Mouse (Mus musculus) ovary, postnatal 14 days (tissue): Measurements from ENCODE around the gene Hadha.
A peak's percentile ranks its signal among the peaks of the same experiment; 100 is the strongest.

Source experiments
- DNase-seq: peaks from one replicate; pipeline ENCODE4 v3.0.0; 2022; ENCODE audit warnings: low spot score

The Hadha gene

DNA sequence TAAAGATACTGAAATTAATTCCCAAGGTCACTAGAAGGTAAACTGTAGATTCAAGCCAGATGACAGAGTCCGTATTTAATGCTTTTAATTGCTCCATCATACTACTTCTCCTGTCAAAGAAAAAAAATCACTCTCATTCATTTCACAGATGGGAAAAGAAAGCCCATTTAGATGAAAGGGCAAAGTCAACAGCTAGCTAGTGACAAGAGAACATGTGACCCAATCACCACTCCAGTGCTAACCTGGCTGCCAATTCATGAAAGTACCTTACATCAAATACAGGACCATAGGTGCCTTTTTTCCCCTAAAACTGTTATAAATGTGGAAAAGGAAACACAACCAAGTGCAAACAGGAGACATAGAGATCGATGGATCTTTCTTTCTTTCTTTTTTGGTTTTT is 1.7 kb downstream of the Hadha start:
- no peak for DNase-seq

DNA sequence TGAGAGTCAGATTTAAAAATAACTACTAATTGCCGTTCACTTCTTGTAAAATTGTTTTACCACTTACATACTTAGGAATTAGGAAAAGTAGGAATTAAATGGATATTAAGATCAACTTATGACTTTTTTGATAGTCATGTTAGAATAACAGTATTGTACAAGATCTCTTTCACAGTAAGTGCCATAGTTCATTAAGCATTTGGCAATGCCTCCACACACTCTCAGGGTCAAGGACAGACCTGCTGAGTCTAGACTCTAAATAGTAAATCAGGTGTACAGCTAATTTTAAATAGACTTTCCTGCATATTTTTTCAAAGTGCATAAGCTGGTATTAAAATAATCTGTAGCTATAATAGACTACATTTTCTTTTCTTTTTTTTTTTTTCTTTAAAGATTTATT is 2.5 kb downstream of the Hadha start:
- no peak for DNase-seq

DNA sequence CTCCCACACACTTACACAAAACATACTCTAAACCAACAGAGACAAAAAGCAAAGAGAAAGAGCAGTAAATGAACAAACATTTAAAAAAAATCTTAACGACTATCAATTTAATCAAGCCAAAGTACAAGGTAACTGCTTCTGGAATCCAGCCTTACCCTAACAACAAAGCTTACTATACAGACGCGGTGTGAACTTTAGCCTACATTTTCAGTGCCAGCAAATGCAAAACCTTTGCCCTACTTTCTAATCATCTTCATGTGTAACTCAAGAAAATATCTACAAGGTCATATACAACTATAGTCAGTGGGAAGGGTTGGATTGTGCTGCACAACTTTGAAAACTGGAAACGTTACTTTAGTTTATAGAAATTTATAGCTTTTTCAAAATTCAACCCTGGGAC is 3.0 kb downstream of the Hadha start:
- no peak for DNase-seq

DNA sequence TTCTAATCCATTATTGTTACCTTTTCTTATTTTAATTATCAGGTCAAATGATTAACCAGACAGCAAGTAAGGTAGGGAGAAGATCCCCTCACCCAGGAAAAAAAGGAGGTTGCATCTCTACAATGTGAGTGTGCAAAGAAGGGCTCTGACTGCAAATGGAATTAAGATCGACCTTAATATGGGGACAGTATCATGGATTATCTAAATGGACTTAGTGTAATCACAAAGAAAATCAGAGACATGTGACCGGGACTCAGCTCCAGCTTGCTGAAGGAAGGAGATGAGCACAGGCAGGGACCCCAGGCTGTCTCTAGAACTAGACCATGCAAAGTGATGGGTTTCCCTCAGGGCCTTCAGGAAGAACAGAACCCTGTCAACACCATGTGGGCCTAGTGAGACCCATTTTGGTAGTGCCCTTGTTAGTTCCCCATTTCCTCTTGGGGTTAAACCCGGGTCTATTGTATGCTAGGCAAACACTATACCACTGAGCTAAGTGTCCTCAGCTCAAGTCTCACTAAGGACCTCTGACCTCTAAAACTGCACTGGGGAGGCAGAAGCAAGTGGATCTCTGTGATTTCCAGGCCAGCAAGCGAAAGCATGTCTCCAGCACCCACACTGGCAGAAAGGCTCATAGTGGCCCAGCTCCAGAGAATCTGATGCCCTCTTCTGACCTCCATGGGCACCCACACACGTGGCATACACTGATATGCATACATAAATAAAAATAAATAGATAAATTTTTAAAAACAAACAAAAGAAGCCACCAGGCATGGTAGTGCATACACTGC is 6.6 kb downstream of the Hadha start:
- DNase-seq: no peak

DNA sequence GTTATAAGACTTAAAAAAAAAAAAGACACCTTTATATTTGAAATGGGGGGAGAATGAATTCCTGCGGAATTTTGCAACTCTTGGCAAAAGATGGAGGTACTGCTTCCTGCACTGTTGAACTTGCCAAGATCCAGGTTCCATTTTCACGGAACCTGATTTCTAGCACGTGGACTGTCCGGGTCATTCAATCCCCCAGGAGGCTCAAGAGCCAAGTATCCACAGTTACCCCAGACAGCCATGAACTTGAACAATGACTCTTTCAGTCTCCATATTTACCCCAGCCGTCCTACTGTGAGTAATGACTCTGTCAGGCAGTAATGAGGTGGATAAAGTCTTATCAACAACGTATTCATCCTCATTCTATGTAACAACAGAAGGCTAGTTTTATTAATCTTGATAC is 8.4 kb downstream of the Hadha start:
- DNase-seq: no peak

DNA sequence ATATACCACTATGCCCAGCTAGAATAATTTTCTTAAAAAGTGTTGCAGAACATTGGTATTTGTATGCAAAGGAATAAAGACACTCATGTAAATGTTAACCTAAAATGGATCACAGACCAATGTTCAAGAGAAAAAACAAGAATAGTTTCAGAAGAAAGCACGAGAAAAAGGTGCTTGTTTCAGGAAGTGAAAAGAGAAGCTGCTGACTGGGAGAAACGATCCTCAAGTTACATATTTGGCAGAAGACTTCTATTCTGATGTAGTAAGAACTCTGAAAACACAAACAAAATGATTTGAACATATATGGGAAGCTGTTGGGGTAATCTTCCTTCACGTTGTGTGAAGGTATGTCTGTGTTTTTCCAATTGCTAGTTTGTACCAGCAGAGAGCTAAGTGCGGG is 16.8 kb downstream of the Hadha start:
- DNase-seq: no peak

DNA sequence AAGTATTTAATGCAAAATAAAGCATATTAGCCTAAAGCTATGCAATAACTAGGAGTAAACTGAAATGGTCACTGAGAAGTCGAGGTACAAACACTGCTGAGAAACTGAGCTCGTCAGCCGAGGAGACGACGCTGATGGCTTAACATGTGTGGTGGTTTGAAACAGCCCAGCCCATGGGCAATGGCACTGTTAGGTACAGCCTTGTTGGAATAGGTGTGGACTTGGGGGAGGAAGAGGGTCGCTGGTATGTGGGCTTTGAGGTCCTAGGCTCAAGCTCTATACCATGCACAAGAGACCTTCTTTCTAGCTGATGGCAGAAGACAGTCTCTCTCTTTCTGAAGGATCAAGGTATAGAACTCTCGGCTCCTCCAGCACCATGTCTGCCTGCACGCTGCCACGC is 17.7 kb downstream of the Hadha start:
- DNase-seq: no peak

DNA sequence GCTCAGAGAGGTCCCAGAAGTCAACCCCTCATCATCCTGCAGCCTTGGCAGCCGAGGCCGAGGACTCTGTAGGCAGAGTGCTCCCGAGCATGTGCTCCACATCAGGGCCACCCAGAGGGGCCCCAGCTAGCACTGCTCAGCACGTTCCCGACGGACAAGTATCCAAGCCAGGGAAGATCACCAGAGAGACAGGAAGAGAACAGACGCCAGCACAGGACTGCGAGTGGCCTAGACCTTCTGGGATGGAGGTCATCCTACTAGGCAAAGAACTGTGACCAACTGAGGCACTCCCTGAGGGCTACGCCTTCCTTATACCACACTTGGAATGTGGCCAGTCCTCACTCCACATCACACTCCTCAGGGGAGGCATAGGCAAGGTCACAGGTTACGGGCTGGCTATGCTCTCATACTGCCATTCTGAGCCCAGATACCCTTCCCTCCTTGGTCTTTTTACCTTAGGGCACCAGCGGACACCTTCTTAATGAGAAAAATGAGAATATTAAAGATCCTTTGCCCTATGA is 19.2 kb downstream of the Hadha start:
- DNase-seq: no peak

DNA sequence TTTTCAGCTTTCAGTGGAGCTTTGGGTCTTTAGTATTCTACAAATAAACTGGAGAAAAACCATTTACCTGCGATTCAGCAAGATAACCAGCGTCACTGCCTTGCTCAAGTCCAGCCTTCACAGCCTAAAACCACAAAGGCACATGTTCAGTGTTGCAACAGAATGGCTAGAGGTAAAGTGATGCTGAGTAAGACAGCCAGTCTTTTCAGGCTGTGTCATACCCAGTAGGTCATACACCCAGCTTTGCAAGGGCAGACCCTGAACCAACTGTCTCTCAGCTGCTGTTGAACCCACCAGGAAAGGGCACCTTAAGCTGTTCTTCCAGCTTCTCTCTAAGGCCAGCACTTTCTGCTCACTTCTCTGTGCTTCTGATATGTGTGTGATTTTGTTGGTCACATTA is 22.8 kb downstream of the Hadha start:
- no peak for DNase-seq

DNA sequence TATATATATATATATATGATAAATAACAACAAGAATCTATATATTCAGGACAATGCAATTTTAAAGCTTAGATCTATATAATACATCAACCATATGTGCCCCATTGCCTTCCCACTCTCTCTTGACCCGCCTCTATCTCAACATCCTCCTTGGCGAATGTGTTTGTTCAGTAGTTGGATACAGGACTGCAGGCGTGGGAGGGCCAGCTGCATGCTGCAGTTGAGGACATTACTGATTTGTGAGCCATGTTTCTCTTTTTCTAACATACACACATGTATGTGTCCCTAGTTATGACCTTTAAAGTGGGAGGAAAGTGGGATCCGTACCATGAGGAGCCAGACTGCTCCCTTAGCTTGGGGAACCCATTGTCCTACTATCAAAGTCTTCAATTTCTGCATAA is 23.7 kb downstream of the Hadha start:
- no peak for DNase-seq

DNA sequence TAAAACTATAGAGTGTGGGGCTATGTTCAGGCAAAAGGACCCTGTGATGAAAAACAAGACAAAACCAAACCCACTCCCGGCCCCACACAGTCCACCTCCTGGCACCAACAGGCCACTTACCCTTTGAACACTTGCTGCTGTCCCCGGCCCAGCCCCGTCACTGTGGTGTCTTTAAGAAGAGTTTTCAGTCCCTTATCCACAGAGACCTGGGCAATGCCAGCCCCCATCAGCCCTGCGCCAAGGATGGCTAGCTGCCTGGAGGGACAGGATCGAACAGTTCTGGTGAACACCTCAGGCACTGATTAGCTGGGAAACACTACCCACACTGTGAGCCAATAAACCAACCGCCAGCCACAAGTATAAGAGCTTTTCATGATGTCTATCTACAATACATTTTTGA is 26.3 kb downstream of the Hadha start:
- DNase-seq: no peak

DNA sequence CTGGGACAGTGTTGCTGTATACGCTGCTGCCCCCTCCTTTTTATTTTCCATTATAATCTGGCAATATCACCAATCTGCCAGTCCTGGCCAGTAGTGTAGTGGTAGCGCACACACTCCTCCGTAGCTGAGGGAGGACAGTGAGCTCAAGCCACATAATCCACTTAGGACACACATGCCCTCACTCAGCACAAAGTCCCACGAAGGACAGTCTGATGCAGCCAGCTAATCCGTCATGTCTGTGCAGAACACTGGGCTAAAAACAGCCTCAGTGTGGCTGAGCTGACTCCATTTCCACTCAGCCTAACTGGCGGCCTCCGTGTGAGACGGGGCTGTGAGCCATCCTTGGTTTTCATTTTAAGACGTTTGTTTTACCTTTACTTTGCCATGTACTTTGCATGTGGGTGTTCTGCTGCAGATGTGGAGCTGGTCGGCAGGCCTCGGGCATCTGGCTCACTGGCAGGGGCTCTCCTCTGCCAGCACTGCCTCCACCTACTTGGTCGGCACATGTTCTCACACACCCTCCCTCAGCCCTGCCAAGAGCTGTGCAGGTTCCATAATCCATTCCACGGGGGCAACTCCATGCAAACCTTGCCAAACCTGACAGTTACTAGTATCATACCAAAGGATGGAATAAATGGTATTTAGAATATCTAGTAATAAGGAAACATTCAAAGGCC is 26.9 kb downstream of the Hadha start:
- DNase-seq: no peak

DNA sequence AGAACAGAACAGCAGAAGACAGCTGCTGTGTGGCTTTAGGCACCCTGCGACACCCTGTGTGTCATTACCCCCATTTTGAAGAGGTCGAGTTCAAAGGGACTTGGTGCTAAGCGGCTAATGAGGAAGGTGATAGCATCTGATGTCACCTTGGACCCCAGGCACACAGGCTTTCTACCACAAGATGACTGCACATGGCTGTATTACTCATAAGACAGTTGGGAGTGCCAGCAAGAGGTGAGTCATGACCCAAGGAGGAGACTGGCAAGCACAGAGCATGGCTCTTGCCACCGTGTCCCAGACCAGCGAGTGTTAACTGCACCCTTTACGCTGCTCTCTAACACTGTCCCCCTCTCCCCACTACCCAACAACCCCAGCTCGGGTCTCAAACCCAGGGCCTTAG is 28.2 kb downstream of the Hadha start:
- no peak for DNase-seq

DNA sequence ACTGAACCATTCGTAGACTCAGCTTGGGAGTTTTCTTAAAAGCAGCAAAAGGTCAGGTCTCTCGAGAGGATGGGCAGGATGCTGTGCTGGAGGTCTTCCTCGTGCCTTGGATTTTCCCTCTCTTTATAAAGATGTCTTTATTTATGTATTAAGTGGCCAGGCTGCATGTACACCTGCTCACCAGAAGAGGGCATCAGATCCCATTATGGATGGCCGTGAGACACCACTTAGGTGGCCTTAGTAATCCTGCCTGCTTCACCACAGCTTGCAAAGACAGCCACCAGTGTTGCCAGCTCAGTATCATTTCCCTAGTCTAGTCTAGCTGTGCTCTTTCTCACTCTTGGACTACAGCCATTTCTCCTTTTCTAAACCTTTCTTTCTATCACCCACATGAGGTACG is 29.4 kb downstream of the Hadha start:
- DNase-seq: no peak

DNA sequence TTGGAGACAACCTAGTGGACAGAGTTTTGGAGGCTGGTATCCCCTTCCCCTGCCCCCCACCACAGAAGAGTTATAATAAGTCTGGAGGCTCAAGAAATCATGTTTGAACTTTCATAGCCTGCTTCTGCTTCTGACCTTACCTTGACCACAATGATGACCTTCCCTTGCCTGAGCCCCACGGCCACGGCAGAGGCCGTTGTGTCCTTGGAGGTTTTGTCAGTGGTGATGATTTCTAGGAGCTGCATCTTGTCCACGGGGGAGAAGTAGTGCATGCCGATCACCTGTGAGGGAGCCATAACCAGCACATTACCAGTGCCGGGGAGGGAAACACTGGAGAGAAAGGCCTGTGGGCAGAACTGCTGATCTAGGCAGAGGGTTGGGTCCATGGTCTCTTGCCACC is 32.5 kb downstream of the Hadha start:
- no peak for DNase-seq

DNA sequence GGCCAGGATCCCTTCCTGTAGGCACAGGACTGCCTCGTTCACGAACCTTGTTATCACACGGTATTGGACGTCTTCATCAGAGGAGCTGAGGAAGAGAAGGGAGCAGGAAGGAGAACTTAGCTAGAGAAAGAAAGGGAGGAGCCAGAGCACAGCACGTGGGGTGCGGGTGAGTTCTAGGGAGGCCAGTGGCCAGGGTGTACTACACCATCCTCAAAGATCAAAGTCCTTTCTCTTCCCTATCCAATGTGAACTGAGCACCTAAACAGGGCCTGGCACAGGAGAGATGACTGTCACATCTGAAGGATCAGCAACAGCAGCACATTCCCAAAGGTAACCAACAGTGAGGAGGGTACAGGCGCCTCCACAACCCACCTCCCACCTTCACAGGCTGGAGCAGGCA is 34.9 kb downstream of the Hadha start:
- no peak for DNase-seq

DNA sequence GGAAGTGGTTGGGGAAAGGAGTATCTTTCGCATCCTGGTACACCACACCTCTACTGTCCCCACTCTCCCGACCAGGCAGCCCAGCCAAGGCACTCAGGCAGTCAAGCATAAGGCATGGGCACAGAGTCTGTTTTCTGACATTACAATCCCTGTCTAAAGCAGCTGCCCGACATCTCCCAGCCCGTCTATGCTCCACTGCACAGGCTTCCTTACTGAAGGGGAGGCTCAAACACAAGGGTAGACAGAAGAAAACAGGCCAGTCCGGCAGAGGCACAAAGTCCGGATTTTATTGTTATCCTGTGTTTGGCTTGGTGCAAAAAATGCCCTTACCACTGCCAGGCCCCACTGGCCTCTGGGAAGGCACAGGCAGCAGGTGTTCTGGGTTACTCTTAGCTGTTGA is 35.8 kb downstream of the Hadha start:
- no peak for DNase-seq

DNA sequence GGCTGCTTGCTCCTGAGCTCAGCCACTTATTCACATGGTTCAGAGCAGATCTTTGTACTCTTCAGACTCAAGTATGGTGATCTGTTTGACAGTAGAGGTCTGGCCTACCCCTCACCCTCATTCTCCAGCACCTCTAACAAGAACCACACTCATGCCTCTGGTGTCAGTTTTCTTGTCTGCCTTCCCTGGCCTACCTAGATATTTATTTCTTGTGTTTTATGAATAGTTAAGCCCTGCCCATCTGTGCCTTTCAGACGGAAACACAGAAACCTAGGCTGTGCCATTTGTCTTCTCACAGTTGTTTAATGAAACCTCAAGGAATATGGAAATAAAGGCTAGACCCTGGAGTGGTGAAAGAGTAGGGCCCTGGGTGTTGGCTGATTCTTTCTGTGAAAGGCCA is 36.9 kb downstream of the Hadha start:
- no peak for DNase-seq

DNA sequence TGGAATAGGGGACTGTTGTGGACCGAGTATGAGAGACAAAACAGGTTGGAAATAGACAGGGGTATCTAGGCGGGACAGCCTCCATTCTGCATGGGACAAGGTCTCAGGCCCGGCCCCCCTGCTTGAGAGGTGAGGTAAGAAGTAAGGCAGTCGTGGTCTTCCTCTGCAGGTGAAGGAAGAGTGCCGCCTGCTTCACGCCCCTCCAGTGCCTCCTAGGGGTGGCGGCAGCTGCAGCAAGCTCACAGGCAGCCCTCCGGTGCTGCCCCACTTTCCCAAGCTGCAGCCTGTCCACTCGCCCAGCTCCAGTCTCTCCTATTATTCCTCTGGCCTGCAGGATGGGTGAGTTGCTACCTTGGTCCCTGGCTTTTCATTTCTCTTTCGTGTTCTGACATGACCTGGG is 39.2 kb downstream of the Hadha start:
- no peak for DNase-seq

DNA sequence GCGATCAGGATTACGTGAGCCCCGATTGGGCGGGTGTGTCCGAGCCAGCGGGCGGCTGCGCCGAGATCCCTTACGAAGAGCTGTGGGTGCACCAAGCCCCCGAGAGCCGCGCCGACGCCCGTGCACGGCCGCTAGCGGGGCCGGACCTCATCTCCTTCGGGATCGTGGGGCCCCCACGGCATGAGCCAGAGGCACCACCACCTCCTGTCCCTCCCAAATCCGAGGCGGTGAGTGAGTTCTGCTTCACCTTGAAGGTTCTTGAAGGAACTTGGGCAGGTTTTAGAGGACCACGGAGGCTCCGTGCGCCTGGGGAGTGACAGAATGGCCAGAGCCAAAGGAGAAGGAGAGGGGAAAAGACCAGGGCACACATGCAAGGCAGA is 40.2 kb downstream of the Hadha start:
- DNase-seq: no peak

DNA sequence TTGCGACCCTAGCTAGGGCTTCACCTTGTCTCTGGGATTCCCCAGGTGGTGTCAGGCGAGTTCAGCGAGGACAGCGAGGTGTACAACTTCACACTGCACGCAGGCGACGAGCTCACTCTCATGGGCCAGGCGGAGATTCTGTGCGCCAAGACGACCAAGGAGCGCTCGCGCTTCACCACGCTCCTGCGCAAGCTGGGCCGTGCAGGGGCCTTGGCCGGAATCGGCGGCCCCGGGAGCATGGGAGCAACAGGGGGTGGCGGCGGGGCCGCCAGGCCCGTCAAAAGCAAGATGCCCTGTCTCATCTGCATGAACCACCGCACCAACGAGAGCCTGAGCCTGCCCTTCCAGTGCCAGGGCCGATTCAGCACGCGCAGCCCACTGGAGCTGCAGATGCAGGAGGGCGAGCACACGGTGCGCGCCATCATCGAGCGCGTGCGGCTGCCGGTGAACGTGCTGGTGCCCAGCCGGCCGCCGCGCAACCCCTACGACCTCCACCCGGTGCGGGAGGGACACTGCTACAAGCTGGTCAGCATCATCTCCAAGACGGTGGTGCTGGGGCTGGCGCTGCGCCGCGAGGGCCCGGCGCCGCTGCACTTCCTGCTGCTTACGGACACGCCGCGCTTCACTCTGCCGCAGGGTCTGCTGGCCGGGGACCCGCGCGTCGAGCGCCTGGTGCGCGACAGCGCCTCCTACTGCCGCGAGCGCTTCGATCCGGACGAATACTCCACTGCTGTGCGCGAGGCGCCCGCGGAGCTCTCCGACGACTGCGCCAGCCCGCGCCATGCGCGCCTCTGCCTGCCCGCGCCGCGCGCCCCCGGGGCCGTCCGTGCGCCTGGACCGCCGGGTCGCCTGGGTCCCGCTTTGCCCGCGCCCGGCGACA is 40.8 kb downstream of the Hadha start:
- DNase-seq: peak; percentile 61

DNA sequence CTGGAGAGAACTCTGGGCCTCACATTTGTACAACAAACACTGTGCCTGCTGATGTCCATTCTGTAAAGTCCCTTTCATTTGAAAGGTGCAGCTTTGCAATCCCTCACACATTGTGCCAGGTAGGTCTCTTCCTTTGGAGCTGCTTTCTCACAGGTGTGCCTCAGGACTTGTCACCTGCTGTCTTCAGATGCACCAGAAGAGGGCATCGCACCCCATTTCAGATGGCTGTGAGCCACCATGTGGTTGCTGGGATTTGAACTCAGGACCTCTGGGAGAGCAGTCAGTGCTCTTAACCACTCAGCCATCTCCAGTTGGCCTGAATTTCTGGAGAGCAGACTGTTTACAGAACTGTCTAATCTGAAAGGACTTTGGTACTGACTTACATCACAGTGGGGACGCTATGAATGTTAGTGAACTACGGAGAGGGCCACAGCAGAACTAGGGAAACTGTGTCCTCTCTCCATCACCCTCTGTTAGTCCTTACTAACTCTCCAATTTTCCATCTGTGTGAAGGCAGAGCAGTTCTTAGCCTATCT is 42.4 kb downstream of the Hadha start:
- DNase-seq: no peak

DNA sequence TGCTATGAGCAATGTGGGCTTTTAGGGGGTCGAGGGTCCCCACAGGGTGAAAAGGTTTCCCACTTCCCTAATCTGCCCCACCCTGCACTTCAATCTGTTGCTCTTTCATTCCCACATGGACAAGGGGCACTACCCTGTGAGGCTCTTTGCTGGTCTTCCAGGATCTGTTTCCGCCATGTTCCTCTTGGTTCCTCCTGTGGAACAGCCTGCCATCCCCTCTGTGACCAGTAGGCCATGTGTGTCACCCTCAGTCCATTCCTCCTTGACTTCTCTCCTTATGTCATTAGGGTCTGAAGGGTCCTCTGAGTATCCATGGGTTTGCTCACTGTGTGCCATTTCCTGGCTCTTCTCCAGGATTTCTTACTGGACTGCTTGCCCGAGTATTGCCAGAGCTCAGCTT is 43.2 kb downstream of the Hadha start:
- DNase-seq: no peak
